Mouse (Mus musculus) embryonic facial prominence, embryonic 12.5 days (tissue): ENCODE measurements at regions not wholly inside any gene's neighbourhood (a gene's known extent, or its start where the extent isn't known, plus 50 kb on each side); places are given as distances from the start of the nearest gene placed in this dataset.
A peak's percentile ranks its signal among the peaks of the same experiment; 100 is the strongest.
"Not testable (repeated sequence)": the region's sequence is repeated elsewhere in the genome, so short reads cannot be mapped to it uniquely, and the experiment has no call there.

ENCODE experiments used
- ATAC-seq: fragments of 200-750 bp; cut with Nextera tagmentation; 2 replicates; pipeline ENCODE4 v1.8.0; 2017; ENCODE audit not compliant: insufficient number of reproducible peaks, insufficient read depth, low FRiP score, low TSS enrichment
- H3K27ac ChIP-seq: fragments of 300-500 bp; sonication (generic); 2 replicates; pipeline ENCODE4 v1.5.1; 2016; ENCODE audit warnings: mild to moderate bottlenecking
- H3K27me3 ChIP-seq: fragments of 300-500 bp; sonication (generic); 2 replicates; pipeline ENCODE4 v1.6.1; 2016; ENCODE audit warnings: mild to moderate bottlenecking, moderate library complexity
- H3K36me3 ChIP-seq: fragments of 300-500 bp; sonication (generic); 2 replicates; pipeline ENCODE4 v1.6.1; 2016; ENCODE audit warnings: mild to moderate bottlenecking
- H3K4me1 ChIP-seq: fragments of 300-500 bp; sonication (generic); 2 replicates; pipeline ENCODE4 v1.6.1; 2016
- H3K4me2 ChIP-seq: fragments of 300-500 bp; sonication (generic); replicated peaks from 2 replicates; pipeline ENCODE4 v1.6.1; 2016; ENCODE audit warnings: mild to moderate bottlenecking, moderate library complexity
- H3K4me3 ChIP-seq: fragments of 300-500 bp; sonication (generic); 2 replicates; pipeline ENCODE4 v1.5.1; 2016; ENCODE audit warnings: mild to moderate bottlenecking
- H3K9ac ChIP-seq: fragments of 300-500 bp; sonication (generic); 2 replicates; pipeline ENCODE4 v1.6.1; 2016; ENCODE audit warnings: mild to moderate bottlenecking, moderate library complexity
- H3K9me3 ChIP-seq: fragments of 300-500 bp; sonication (generic); 2 replicates; pipeline ENCODE4 v1.6.1; 2016; ENCODE audit warnings: mild to moderate bottlenecking, moderate library complexity
- WGBS: fragments of 180-500 bp; shearing (Covaris S2); methylation state at CpG from one replicate; pipeline ENCODE4 v1.1.7; 2016; 5-methylcytosine and 5-hydroxymethylcytosine counted together

- 0 out of 2 replicates have a peak, but pooled peaks have one; percentile 28 for ATAC-seq
- Histone ChIP-seq H3K9ac (no peak overlapping the region), H3K36me3 (no peaks in the 10 kb centered on the region), H3K4me1 (no peaks in the 10 kb centered on the region), H3K9me3 (no peaks in the 10 kb centered on the region), H3K27ac (no peak overlapping the region), H3K4me2 (no peak overlapping the region), H3K4me3 (no peak overlapping the region), H3K27me3 (no peaks in the 10 kb centered on the region)
- 66% methylated on average over 8 of the region's 8 CpGs for WGBS
Observed at GRCm38 (mm10) chr10:72298824-72299551, 355.7 kb upstream of the Zwint start.

GRCm38 (mm10) chr10:72309045-72309444 lies 345.6 kb upstream of the Zwint start:
- not testable (repeated sequence) for H3K36me3 ChIP-seq, H3K9me3 ChIP-seq, H3K27ac ChIP-seq, H3K4me1 ChIP-seq, ATAC-seq, H3K4me2 ChIP-seq, H3K4me3 ChIP-seq, H3K27me3 ChIP-seq, H3K9ac ChIP-seq
- 88% methylated on average over 23 of the region's 23 CpGs for WGBS

- H3K4me3 ChIP-seq = no peak overlapping the region
- no peak overlapping the region for H3K27ac ChIP-seq
- H3K36me3 ChIP-seq = no peaks in the 10 kb centered on the region
- no peak overlapping the region for H3K9ac ChIP-seq
- H3K9me3 ChIP-seq = no peaks in the 10 kb centered on the region
- 82% methylated on average over 4 of the region's 4 CpGs for WGBS
- ATAC-seq = no peak
- H3K4me2 ChIP-seq = no peak overlapping the region
- H3K27me3 ChIP-seq = no peaks in the 10 kb centered on the region
- H3K4me1 ChIP-seq = no peaks in the 10 kb centered on the region
Observed at GRCm38 (mm10) chr10:72318308-72318707, 336.3 kb upstream of the Zwint start.

DNA sequence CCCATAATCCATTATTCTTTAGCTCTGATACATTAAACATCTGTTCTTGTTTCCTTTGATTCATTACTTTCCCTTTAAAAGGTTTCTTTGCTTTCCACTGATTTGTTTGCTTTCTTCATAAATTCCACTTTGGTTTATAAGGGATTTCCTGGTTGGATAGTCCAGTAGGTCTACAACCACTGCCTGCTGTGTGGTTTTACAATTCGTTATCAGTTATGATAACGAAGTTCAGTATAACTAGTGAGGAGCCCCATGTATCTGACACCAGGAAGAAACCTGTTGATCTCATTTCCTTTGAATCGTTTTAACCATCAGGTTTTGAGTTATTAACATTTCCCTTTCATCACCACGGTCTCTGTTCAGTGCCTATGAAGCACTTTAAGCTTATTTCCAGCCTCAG lies 334.3 kb upstream of the Zwint start:
- H3K9me3 ChIP-seq = no peaks in the 10 kb centered on the region
- no peak overlapping the region for H3K27ac ChIP-seq
- no peak overlapping the region for H3K4me3 ChIP-seq
- H3K36me3 ChIP-seq = no peaks in the 10 kb centered on the region
- ATAC-seq = no peak
- H3K9ac ChIP-seq = no peak overlapping the region
- 76% methylated on average over 4 of the region's 4 CpGs for WGBS
- H3K4me1 ChIP-seq = no peaks in the 10 kb centered on the region
- no peak overlapping the region for H3K4me2 ChIP-seq
- no peaks in the 10 kb centered on the region for H3K27me3 ChIP-seq

- Histone ChIP-seq H3K27ac (no peak overlapping the region), H3K4me2 (no peak overlapping the region), H3K4me3 (no peak overlapping the region), H3K9me3 (no peaks in the 10 kb centered on the region), H3K36me3 (no peaks in the 10 kb centered on the region), H3K4me1 (no peaks in the 10 kb centered on the region), H3K27me3 (no peaks in the 10 kb centered on the region), H3K9ac (no peak overlapping the region)
- no peak for ATAC-seq
- WGBS = 71% methylated on average over 4 of the region's 4 CpGs
Observed at GRCm38 (mm10) chr10:72326624-72327023, 328.0 kb upstream of the Zwint start.

GRCm38 (mm10) chr10:72347253-72347652 lies 307.4 kb upstream of the Zwint start:
- Histone ChIP-seq H3K4me1 (no peaks in the 10 kb centered on the region), H3K4me3 (no peak overlapping the region), H3K4me2 (no peak overlapping the region), H3K9ac (no peak overlapping the region), H3K36me3 (no peaks in the 10 kb centered on the region), H3K27ac (no peak overlapping the region), H3K27me3 (no peaks in the 10 kb centered on the region), H3K9me3 (no peaks in the 10 kb centered on the region)
- 71% methylated on average over 5 of the region's 5 CpGs for WGBS
- ATAC-seq = no peak

DNA sequence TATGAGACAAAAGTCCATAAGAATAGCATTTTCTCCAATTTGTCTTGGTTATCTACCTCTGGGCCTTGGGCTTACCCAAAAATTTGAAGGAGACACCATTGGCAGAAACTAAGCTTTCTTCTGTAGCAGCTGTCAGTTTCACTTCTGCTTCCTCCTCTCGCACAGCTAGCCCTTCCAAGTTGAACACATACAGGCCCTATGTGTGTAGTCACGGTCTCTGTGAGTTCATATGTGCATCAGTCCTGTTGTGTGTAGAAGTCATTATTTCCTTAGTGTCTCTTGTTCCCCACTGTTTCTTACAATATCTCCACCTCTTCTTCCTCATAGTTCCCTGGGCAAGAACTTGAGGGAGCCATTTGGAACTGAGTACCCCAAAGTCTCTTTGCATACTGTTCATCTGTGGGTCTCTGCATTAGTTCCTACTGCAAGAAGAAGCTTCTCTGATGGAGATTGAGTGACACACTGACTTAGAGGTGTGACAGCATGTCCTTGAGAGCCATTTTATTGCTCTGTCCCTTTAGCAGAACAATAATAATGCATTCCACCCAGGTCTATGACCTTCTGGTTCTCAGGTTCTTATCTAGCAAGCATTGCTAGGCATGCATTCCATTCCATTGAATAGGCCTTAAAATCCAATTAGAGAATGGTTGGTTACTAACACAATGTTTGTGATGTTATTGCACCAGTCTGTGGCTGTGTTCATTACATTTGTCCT lies 306.5 kb upstream of the Zwint start:
- H3K4me3 ChIP-seq = no peak overlapping the region
- WGBS = 90% methylated on average over 2 of the region's 2 CpGs
- H3K36me3 ChIP-seq = no peaks in the 10 kb centered on the region
- H3K27me3 ChIP-seq = no peaks in the 10 kb centered on the region
- no peak for ATAC-seq
- H3K27ac ChIP-seq = no peak overlapping the region
- H3K9me3 ChIP-seq = no peaks in the 10 kb centered on the region
- H3K4me1 ChIP-seq = no peaks in the 10 kb centered on the region
- no peak overlapping the region for H3K4me2 ChIP-seq
- no peak overlapping the region for H3K9ac ChIP-seq

DNA sequence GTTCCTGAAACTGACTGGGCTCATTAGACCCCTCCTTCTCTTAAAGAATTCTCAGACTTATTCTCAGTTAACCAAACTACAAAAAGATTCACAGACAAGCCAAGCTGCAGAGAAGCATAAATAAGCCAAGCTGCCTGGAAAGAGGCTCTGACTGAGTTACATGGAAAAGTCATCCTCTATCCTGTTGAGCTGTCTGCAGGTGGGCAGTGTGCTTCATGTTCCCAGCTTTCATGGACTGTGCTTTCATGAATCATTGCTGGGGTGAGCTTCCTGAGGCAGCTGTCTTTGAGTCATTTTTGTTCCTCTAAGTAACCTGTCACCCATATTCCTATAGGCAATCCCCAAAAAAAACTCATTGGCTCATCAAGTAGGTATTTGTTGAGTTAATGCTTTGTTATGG lies 301.8 kb upstream of the Zwint start:
- no peaks in the 10 kb centered on the region for H3K9me3 ChIP-seq
- no peak overlapping the region for H3K4me2 ChIP-seq
- H3K36me3 ChIP-seq = no peaks in the 10 kb centered on the region
- no peak overlapping the region for H3K4me3 ChIP-seq
- no peak for ATAC-seq
- H3K27me3 ChIP-seq = no peaks in the 10 kb centered on the region
- no peak overlapping the region for H3K9ac ChIP-seq
- H3K4me1 ChIP-seq = no peaks in the 10 kb centered on the region
- no peak overlapping the region for H3K27ac ChIP-seq

- no peak for ATAC-seq
- WGBS = 83% methylated on average over 2 of the region's 2 CpGs
- no peak overlapping the region for H3K27ac ChIP-seq
- H3K9me3 ChIP-seq = no peaks in the 10 kb centered on the region
- no peaks in the 10 kb centered on the region for H3K27me3 ChIP-seq
- no peak overlapping the region for H3K4me3 ChIP-seq
- no peak overlapping the region for H3K9ac ChIP-seq
- no peaks in the 10 kb centered on the region for H3K4me1 ChIP-seq
- no peaks in the 10 kb centered on the region for H3K36me3 ChIP-seq
- H3K4me2 ChIP-seq = no peak overlapping the region
Observed at GRCm38 (mm10) chr10:72353515-72353914, 301.1 kb upstream of the Zwint start.

- Histone ChIP-seq H3K27me3 (no peaks in the 10 kb centered on the region), H3K4me1 (no peaks in the 10 kb centered on the region), H3K27ac (no peak overlapping the region), H3K36me3 (no peaks in the 10 kb centered on the region), H3K4me2 (no peak overlapping the region), H3K4me3 (no peak overlapping the region), H3K9me3 (no peaks in the 10 kb centered on the region), H3K9ac (no peak overlapping the region)
- 93% methylated on average over 1 of the region's 1 CpGs for WGBS
- ATAC-seq = no peak
Observed at GRCm38 (mm10) chr10:72383351-72383750, 271.3 kb upstream of the Zwint start.

- H3K36me3 ChIP-seq = no peaks in the 10 kb centered on the region
- H3K9ac ChIP-seq = no peak overlapping the region
- ATAC-seq = no peak
- no peaks in the 10 kb centered on the region for H3K27me3 ChIP-seq
- no peaks in the 10 kb centered on the region for H3K4me1 ChIP-seq
- no peaks in the 10 kb centered on the region for H3K9me3 ChIP-seq
- 68% methylated on average over 1 of the region's 1 CpGs for WGBS
- H3K27ac ChIP-seq = no peak overlapping the region
- no peak overlapping the region for H3K4me3 ChIP-seq
- no peak overlapping the region for H3K4me2 ChIP-seq
Observed at GRCm38 (mm10) chr10:72384826-72385225, 269.8 kb upstream of the Zwint start.

GRCm38 (mm10) chr10:72391397-72391796 lies 263.2 kb upstream of the Zwint start:
- Histone ChIP-seq H3K4me1 (no peaks in the 10 kb centered on the region), H3K9me3 (no peaks in the 10 kb centered on the region), H3K36me3 (no peaks in the 10 kb centered on the region), H3K27me3 (no peaks in the 10 kb centered on the region), H3K4me2 (no peak overlapping the region), H3K9ac (no peak overlapping the region), H3K27ac (no peak overlapping the region), H3K4me3 (no peak overlapping the region)
- no peak for ATAC-seq
- 90% methylated on average over 1 of the region's 1 CpGs for WGBS
